Mouse (Mus musculus): Measurements from ENCODE around the gene Dnaaf2. TPM values are rescaled to one million over a fixed set of nuclear protein-coding genes. Genes with fewer than 3 reads are reported as not detected.
A peak's percentile ranks its signal among the peaks of the same experiment; 100 is the strongest.

Gene Dnaaf2
- polyA plus RNA-seq (2015; fragmentation: Nextera tagmentation; extraction: Ambion mirVana), result 9.9 and 10.0 TPM in 2 replicates

DNA sequence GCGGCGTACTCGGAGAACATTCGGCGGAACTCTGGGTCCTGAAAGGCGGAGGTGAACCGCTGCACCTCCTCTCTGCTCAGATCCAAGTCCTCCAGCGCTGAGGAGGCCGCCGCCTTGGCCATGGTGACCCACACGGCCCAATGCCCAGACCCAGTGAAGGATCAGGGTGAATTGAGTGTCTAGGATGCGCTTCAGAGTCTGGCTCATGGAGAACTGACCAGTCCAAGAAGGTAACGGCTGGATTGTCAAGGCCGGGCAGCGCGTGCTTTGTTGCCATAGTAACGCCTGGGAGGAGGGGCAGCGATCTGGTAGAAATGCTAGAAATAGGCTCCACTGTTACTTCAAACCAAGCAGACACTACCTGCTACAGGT lies at the start of gene Dnaaf2:
Dnaaf2 (minus strand) TSS at position 266 of the 372 bp plus-strand sequence.
- H3K4me3 ChIP-seq (replicated peaks), result peak within 1 kb of the TSS; percentile 91
- no peaks in the 10 kb centered on the region for H3K27me3 ChIP-seq (replicated peaks)
- H3K4me2 ChIP-seq, result peak within 1 kb of the TSS; percentile 95
- under 1% methylated on average over 18 of the region's 18 CpGs for WGBS
- H3K27ac ChIP-seq, result peak within 1 kb of the TSS; percentile 85
- peaks cover 18% of the 10 kb centered on the region for H3K4me1 ChIP-seq
- H3K9me3 ChIP-seq, result no peaks in the 10 kb centered on the region
- peaks cover 11% of the 10 kb centered on the region; the same call in 1 of the 2 replicates for H3K36me3 ChIP-seq
- ATAC-seq (ENCODE audit: insufficient read depth, low FRiP score, low read depth), result no peak
- peak within 1 kb of the TSS; percentile 83 for H3K9ac ChIP-seq

DNA sequence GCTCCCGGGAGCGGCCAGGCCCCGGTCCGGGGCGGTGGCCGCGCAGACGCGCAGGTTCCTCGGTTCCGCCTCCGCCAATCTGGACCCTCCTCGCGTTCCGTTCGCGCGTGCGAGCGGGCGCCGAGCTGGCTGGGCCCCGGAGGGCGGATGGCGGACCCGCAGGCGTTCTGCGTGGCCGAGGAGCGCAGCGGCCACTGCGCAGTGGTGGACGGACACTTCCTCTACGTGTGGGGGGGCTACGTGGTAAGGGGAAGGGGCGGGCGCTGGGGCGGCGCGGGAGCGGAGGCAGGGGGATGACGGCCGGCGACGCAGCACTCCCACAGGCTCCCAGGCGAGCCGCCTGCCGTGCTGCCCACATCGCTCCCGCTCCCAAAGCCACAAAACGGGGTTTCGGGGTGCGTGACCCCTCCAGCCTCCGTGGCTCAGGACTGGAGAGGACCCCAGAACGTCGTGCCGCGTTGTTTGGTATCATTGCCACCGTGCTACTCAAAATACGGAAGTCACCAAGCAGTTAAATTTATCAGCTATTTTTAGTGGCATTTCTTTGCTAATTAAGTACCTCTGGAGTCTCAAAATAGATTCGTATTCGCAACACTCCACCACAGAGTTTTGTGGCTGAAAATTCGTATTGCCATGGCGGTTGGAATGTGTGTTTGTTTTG lies 43.7 kb upstream of the Dnaaf2 start:
- no peaks in the 10 kb centered on the region for H3K36me3 ChIP-seq
- peak; percentile 85 for ATAC-seq (ENCODE audit: insufficient read depth, low FRiP score, low read depth)
- no peaks in the 10 kb centered on the region for H3K27me3 ChIP-seq (replicated peaks)
- no peaks in the 10 kb centered on the region for H3K9me3 ChIP-seq
- H3K4me2 ChIP-seq, result peak overlapping the region; percentile 67
- H3K4me3 ChIP-seq (replicated peaks), result peak overlapping the region; percentile 75
- 0 out of 2 replicates have a peak, but pooled peaks cover 4% of the 10 kb centered on the region for H3K4me1 ChIP-seq
- H3K9ac ChIP-seq, result peak overlapping the region; percentile 78
- under 1% methylated on average over 61 of the region's 64 CpGs for WGBS
- peak overlapping the region; percentile 60 for H3K27ac ChIP-seq

DNA sequence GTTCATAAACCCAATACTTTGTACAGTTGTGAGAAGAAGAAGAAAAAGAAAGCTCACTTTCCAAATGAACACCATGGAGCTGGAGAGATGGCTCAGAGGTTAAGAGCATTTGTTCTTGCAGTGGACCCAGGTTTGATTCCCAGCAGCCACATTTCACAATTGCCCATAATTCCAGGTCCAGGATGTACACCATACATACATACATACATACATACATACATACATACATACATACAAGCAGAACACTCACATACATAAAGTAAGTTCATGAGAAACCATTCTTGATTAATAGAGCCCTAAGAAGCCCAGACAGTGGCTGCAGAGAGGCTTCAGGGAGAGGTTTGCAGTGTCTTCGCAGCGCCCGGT lies 43.2 kb upstream of the Dnaaf2 start:
- peak overlapping the region; percentile 60 for H3K27ac ChIP-seq
- H3K4me1 ChIP-seq, result 0 out of 2 replicates have a peak, but pooled peaks cover 4% of the 10 kb centered on the region
- peak overlapping the region; percentile 67 for H3K4me2 ChIP-seq
- no peaks in the 10 kb centered on the region for H3K27me3 ChIP-seq (replicated peaks)
- WGBS, result 0% methylated on average over 3 of the region's 3 CpGs
- ATAC-seq (ENCODE audit: insufficient read depth, low FRiP score, low read depth), result peak; percentile 11; the same call in 1 of the 2 replicates
- no peaks in the 10 kb centered on the region for H3K36me3 ChIP-seq
- no peaks in the 10 kb centered on the region for H3K9me3 ChIP-seq
- peak overlapping the region; percentile 78 for H3K9ac ChIP-seq
- H3K4me3 ChIP-seq (replicated peaks), result peak overlapping the region; percentile 75

DNA sequence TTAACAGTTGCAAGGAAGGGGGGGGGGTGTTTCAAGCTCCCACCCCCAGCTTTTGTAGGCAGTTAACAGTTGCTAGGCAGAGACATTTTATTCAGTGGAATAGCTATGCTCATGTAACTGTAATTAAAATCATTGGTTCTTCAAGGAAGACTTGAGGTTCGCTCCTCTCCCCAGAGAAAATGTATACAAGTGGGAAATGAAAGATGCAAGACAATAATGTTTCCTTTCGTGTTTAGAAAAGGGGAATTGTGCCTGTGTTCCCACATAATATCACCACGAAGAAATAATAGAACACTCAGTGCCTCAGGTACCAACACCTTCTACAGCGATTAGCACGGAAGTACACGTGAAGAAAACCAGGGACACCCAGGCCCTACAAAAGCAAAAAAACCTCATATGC lies 42.6 kb upstream of the Dnaaf2 start, which contains the start of gene Klhdc1:
Klhdc1 (plus strand) TSS at position 301 of the 400 bp plus-strand sequence.
- Histone ChIP-seq H3K27ac (peak within 1 kb of the TSS; percentile 60), H3K27me3 (replicated peaks) (no peaks in the 10 kb centered on the region), H3K4me3 (replicated peaks) (peak within 1 kb of the TSS; percentile 75), H3K9me3 (no peaks in the 10 kb centered on the region), H3K9ac (peak within 1 kb of the TSS; percentile 78), H3K36me3 (no peaks in the 10 kb centered on the region), H3K4me2 (peak within 1 kb of the TSS; percentile 67), H3K4me1 (0 out of 2 replicates have a peak, but pooled peaks cover 4% of the 10 kb centered on the region)
- 67% methylated on average over 6 of the region's 6 CpGs for WGBS
- ATAC-seq (ENCODE audit: insufficient read depth, low FRiP score, low read depth), result no peak

DNA sequence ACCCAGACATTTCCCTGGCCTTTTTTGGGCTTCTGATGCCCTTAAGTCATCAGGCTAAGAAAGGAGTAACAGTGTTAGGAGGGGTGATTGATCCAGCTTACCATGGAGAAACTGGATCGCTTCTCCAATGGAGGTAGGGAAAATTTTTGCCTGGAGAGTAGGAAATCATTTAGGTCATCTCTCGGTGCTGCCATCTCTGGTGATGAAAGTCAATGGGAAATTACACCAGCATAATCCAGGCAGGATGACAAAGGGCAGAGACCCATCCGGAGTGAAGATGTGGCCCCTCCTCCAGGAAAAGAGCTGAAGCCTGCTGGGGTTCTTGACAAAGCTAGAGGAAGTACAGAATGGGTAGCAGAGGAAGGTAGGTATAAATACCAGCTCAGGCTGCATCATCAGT lies 40.1 kb upstream of the Dnaaf2 start:
- H3K36me3 ChIP-seq, result no peaks in the 10 kb centered on the region
- 36% methylated on average over 3 of the region's 3 CpGs for WGBS

DNA sequence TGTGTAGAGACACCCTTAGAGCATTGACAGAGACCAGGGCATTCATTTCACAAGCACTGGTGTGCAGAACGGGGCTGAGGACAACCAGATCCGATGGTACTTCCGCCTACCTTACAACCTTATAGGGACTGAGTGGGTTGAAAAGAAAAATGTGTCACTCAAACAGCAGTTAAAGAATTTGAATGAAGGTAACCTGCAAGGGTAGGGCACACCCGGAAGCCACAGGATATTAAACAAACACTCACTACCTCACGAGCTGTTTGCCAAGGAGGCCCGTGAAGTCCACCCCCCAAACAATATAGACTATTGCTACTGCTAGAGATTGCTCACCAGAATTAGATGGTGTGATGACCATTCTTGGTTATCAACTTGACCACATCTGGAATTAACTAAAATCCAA lies 37.6 kb upstream of the Dnaaf2 start:
- H3K9me3 ChIP-seq, result no peaks in the 10 kb centered on the region
- H3K4me2 ChIP-seq, result no peak overlapping the region
- H3K36me3 ChIP-seq, result no peaks in the 10 kb centered on the region
- no peak overlapping the region; the same call in 1 of the 2 replicates for H3K27ac ChIP-seq
- ATAC-seq (ENCODE audit: insufficient read depth, low FRiP score, low read depth), result peak; percentile 75
- H3K4me3 ChIP-seq (replicated peaks), result no peak overlapping the region
- no peaks in the 10 kb centered on the region for H3K4me1 ChIP-seq
- no peaks in the 10 kb centered on the region for H3K27me3 ChIP-seq (replicated peaks)
- WGBS, result 78% methylated on average over 6 of the region's 6 CpGs
- no peak overlapping the region for H3K9ac ChIP-seq

More for the DNA sequence above, 40.1 kb upstream of the Dnaaf2 start:
- H3K4me3 ChIP-seq (replicated peaks), result no peak overlapping the region
- H3K27me3 ChIP-seq (replicated peaks), result no peaks in the 10 kb centered on the region
- ATAC-seq (ENCODE audit: insufficient read depth, low FRiP score, low read depth), result no peak
- no peak overlapping the region for H3K27ac ChIP-seq
- H3K4me1 ChIP-seq, result 0 out of 2 replicates have a peak, but pooled peaks cover 4% of the 10 kb centered on the region
- no peak overlapping the region for H3K9ac ChIP-seq
- no peak overlapping the region for H3K4me2 ChIP-seq
- no peaks in the 10 kb centered on the region for H3K9me3 ChIP-seq

DNA sequence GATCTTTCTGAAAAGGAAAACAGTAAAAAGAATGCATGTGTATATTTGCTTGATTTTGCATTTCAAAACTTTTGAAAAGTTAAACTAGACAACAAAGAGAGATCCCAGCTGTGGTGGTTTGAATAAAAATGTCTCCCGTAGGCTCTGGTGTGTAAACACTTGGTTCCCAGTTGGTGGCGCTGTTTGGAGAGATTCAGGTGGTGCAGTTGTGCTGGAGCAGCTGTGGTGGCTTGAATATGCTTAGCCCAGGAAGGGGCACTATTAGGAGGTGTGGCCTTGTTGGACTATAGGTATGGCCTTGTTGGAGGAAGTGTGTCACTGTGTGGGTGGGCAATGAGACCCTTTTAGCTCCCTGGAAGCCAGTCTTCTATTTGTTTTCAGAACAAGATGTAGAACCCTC lies 31.0 kb upstream of the Dnaaf2 start:
- no peaks in the 10 kb centered on the region for H3K27me3 ChIP-seq (replicated peaks)
- no peaks in the 10 kb centered on the region for H3K36me3 ChIP-seq
- ATAC-seq (ENCODE audit: insufficient read depth, low FRiP score, low read depth), result no peak
- no peak overlapping the region for H3K4me2 ChIP-seq
- H3K9me3 ChIP-seq, result no peaks in the 10 kb centered on the region
- no peak overlapping the region for H3K9ac ChIP-seq
- H3K27ac ChIP-seq, result no peak overlapping the region
- H3K4me3 ChIP-seq (replicated peaks), result no peak overlapping the region
- H3K4me1 ChIP-seq, result peaks cover 6% of the 10 kb centered on the region; the same call in 1 of the 2 replicates
- WGBS, result 66% methylated on average over 2 of the region's 2 CpGs

DNA sequence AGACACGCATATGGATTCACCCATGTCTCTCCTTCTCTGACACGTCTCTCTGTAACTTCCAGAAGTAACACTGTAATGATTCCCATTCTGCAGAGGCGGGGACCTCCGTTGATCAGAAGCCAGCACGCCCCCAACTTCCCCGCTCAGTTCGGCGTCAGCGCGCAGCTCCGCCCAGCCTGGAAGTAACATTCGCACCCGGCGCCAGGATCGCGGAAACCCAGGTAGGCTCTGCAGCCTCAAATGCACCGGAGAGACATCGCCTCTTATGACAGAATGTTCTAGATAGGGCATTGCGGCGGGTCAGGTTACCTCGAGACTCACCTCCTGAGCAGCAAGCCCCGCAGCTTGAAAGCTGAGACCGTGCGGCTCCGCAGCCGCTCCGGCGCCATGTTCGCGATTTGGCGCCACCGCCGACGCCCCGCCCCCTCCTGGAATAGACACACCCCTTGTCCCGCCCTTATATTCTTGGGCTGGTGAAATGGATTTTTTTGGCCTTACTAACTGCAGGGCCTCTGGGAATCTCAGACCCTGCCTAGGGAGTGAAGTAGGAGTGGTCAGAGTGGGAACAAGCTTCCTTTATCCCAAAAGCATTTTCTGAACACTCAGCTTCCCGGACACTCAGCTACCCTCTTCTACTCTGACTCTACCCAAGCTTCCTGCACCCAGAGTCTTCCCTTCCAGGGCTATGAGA lies 29.7 kb upstream of the Dnaaf2 start, which contains the start of gene Pole2:
Pole2 (minus strand) TSS at position 420 of the 691 bp plus-strand sequence.
- Histone ChIP-seq H3K36me3 (no peaks in the 10 kb centered on the region), H3K4me1 (peaks cover 6% of the 10 kb centered on the region; the same call in 1 of the 2 replicates), H3K27ac (peak within 1 kb of the TSS; percentile 94), H3K27me3 (replicated peaks) (no peaks in the 10 kb centered on the region), H3K9me3 (no peaks in the 10 kb centered on the region), H3K4me3 (replicated peaks) (peak within 1 kb of the TSS; percentile 78), H3K4me2 (peak within 1 kb of the TSS; percentile 54), H3K9ac (peak within 1 kb of the TSS; percentile 49; the same call in 1 of the 2 replicates)
- WGBS, result under 1% methylated on average over 37 of the region's 37 CpGs
- peak; percentile 94 for ATAC-seq (ENCODE audit: insufficient read depth, low FRiP score, low read depth)

DNA sequence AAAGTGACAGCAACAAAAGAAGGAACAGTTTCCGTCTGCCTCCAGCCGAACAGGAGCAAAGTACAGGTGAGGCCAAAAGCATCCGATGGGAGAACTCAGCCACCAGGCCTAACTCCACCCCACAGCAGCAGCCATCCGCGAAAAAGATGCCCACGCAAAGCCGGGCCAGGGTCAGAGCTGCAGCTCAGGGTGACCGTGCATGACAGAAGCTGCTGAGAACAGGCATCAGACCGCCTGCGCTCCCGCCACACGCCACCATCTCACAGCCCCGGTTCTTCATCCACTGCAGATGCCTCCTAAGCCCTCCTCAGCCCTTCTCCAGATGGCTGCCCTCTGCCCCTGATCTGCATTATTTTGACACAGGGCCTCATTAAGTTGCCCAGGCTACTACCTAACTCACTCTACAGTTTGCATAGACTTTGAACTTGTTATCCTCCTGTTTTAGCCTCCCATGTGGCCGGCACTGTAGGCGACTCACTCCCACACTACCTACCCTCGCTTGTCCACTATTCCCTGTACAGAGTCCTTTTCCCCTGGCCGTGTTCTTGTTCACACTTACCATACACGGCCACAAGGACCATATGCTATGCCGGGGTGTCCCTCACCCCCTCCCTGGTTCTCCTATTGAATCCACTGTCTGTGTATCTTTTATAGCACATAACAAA lies 22.5 kb upstream of the Dnaaf2 start:
- Histone ChIP-seq H3K9ac (no peak overlapping the region), H3K4me3 (replicated peaks) (no peak overlapping the region), H3K4me1 (no peaks in the 10 kb centered on the region), H3K9me3 (no peaks in the 10 kb centered on the region), H3K36me3 (peaks cover 4% of the 10 kb centered on the region; the same call in 1 of the 2 replicates), H3K27me3 (replicated peaks) (no peaks in the 10 kb centered on the region), H3K4me2 (no peak overlapping the region), H3K27ac (no peak overlapping the region)
- WGBS, result 90% methylated on average over 19 of the region's 19 CpGs
- ATAC-seq (ENCODE audit: insufficient read depth, low FRiP score, low read depth), result no peak

DNA sequence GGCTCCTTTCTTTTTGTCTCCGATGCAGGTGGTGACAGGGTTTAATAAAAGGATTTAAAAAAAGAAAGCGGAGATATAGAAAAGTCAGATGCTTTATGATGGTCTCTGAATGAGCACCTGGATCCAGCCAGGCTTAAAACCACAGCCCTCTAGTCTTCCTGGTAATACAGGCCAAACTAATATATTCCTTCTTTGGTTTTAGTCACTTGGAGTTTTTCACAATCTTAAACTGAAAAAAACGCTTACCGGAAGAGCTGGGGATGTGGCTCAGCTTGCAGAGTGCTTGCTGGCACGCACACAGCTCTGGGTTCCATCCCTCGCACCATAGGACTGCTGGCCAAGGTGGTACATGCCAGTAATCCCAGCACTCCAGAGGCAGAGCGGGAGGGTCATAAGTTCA lies 18.4 kb upstream of the Dnaaf2 start:
- Histone ChIP-seq H3K27ac (no peak overlapping the region), H3K9me3 (no peaks in the 10 kb centered on the region), H3K27me3 (replicated peaks) (no peaks in the 10 kb centered on the region), H3K36me3 (peaks cover 18% of the 10 kb centered on the region), H3K4me1 (no peaks in the 10 kb centered on the region), H3K9ac (no peak overlapping the region), H3K4me2 (no peak overlapping the region), H3K4me3 (replicated peaks) (no peak overlapping the region)
- 95% methylated on average over 7 of the region's 7 CpGs for WGBS
- no peak for ATAC-seq (ENCODE audit: insufficient read depth, low FRiP score, low read depth)

DNA sequence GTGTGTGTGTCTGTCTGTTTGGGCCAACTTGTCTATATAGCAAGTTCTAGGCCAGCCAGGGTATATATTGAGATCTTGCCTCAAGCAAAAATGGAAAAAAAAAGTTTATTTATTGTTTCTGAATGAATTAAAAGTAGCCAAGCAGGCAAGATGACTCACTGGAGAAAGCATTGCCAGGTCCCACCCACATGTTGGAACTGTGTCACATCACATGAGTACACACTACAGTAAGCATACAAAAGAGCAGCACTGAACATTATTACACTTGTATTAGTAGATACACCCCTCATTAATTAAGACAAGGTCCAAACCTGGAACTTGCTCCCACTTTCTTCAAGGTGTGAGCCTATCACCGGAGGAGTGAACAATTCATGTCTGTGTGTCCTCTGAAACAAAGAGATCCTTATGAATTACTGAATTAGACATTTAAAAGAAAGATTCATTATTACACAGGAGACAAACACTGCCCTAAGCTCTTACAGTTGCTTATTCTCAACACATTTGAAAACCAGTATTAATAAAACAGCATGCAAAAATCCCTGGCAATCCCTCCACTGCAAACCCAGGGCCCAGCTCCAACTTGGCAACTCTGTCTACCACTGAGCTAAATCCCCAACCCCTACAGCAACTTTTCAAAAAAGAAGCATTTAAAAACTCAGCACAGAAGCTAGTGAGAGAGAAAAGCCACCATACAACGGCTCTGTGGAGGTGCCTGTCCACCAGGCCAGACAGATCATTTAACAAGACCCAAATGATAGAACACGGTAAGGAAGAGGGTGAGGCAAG lies 17.0 kb upstream of the Dnaaf2 start:
- peaks cover 14% of the 10 kb centered on the region for H3K36me3 ChIP-seq
- no peak overlapping the region for H3K9ac ChIP-seq
- H3K27ac ChIP-seq, result no peak overlapping the region
- WGBS, result 79% methylated on average over 3 of the region's 3 CpGs
- H3K4me3 ChIP-seq (replicated peaks), result no peak overlapping the region
- no peak overlapping the region for H3K4me2 ChIP-seq
- no peaks in the 10 kb centered on the region for H3K4me1 ChIP-seq
- no peaks in the 10 kb centered on the region for H3K27me3 ChIP-seq (replicated peaks)
- no peak for ATAC-seq (ENCODE audit: insufficient read depth, low FRiP score, low read depth)
- no peaks in the 10 kb centered on the region for H3K9me3 ChIP-seq

Data from stomach, embryonic 15.5 days (tissue).